Mouse (Mus musculus) embryonic facial prominence, embryonic 15.5 days (tissue): ENCODE measurements around the gene Cluap1. TPM values are rescaled to one million over a fixed set of nuclear protein-coding genes. Genes with fewer than 3 reads are reported as not detected.

ENCODE experiments used
- ATAC-seq: fragments of 200-750 bp; cut with Nextera tagmentation; 2 replicates; pipeline ENCODE4 v1.8.0; 2017; ENCODE audit warnings: low read depth, moderate TSS enrichment; ENCODE audit not compliant: insufficient number of reproducible peaks, low FRiP score, low TSS enrichment
- H3K27ac ChIP-seq: fragments of 300-500 bp; sonication (generic); replicated peaks from 2 replicates; pipeline ENCODE4 v1.5.1; 2015; ENCODE audit warnings: mild to moderate bottlenecking, inconsistent platforms
- H3K27me3 ChIP-seq: fragments of 300-500 bp; sonication (generic); 2 replicates; pipeline ENCODE4 v1.6.1; 2015; ENCODE audit warnings: inconsistent platforms
- H3K36me3 ChIP-seq: fragments of 300-500 bp; sonication (generic); 2 replicates; pipeline ENCODE4 v1.6.1; 2015; ENCODE audit warnings: mild to moderate bottlenecking, inconsistent platforms
- H3K4me1 ChIP-seq: fragments of 300-500 bp; sonication (generic); 2 replicates; pipeline ENCODE4 v1.6.1; 2015; ENCODE audit warnings: inconsistent platforms
- H3K4me2 ChIP-seq: fragments of 300-500 bp; sonication (generic); replicated peaks from 2 replicates; pipeline ENCODE4 v1.6.1; 2015; ENCODE audit warnings: mild to moderate bottlenecking, inconsistent platforms
- H3K4me3 ChIP-seq: fragments of 300-500 bp; sonication (generic); replicated peaks from 2 replicates; pipeline ENCODE4 v1.5.1; 2015; ENCODE audit warnings: mild to moderate bottlenecking, inconsistent platforms
- H3K9ac ChIP-seq: fragments of 300-500 bp; sonication (generic); 2 replicates; pipeline ENCODE4 v1.6.1; 2015; ENCODE audit warnings: inconsistent platforms
- H3K9me3 ChIP-seq: fragments of 300-500 bp; sonication (generic); replicated peaks from 2 replicates; pipeline ENCODE4 v1.6.1; 2016; ENCODE audit warnings: inconsistent platforms
- WGBS: fragments of 180-500 bp; shearing (Covaris S2); methylation state at CpG from one replicate; pipeline ENCODE4 v1.1.7; 2015; 5-methylcytosine and 5-hydroxymethylcytosine counted together
- microRNA-seq: library from miRNA; unstranded; fragments of <30 nt; microRNA quantifications from one replicate; pipeline ENCODE4, GENCODE M21; 2016; ENCODE audit warnings: borderline number of aligned reads
- polyA plus RNA-seq: library from polyadenylated mRNA; unstranded; fragments of >200 nt; fragmentation: Nextera tagmentation; extraction: Ambion mirVana; gene quantifications from 2 replicates; pipeline ENCODE4 v1.2.1, GENCODE M21; 2015

The Cluap1 gene
- polyA plus RNA-seq, 1 experiment from 2014 or later = 36.2 TPM

GRCm38 (mm10) chr16:3988410-3988809 lies 79.8 kb downstream of the Cluap1 start:
- no peak overlapping the region for H3K4me2 ChIP-seq
- no peak overlapping the region for H3K27ac ChIP-seq
- no peaks in the 10 kb centered on the region for H3K27me3 ChIP-seq
- no peak for ATAC-seq
- H3K4me3 ChIP-seq = no peak overlapping the region
- H3K4me1 ChIP-seq = no peaks in the 10 kb centered on the region
- no peak overlapping the region for H3K9ac ChIP-seq
- H3K9me3 ChIP-seq = no peaks in the 10 kb centered on the region
- 95% methylated on average over 4 of the region's 4 CpGs for WGBS
- H3K36me3 ChIP-seq = peaks cover 100% of the 10 kb centered on the region

Small RNA genes lying within 50 kb of the gene (microRNA-seq; reads per million reads assigned to microRNA genes)
- gene Gm23493 = not detected

Other genes with a start within 250 kb of the Cluap1 start
- gene Mefv, start 190.7 kb upstream of the Cluap1 start, polyA plus RNA-seq = 0.08 and 0.17 TPM in 2 replicates
- gene Zfp263, start 164.7 kb upstream of the Cluap1 start, polyA plus RNA-seq = 44.9 and 53.9 TPM in 2 replicates
- 1.6 and 3.4 TPM in 2 replicates for gene Olfr15, start 77.9 kb upstream of the Cluap1 start, polyA plus RNA-seq
- 1.9 and 2.1 TPM in 2 replicates for gene Zfp174, start 61.5 kb upstream of the Cluap1 start, polyA plus RNA-seq
- gene Naa60, start 36.4 kb upstream of the Cluap1 start, polyA plus RNA-seq = 56.8 and 59.6 TPM in 2 replicates
- gene Zfp597, start 24.2 kb upstream of the Cluap1 start, polyA plus RNA-seq = 5.7 and 7.2 TPM in 2 replicates
- gene Gm20695, start 24.2 kb upstream of the Cluap1 start, polyA plus RNA-seq = 1.3 and 1.9 TPM in 2 replicates
- gene 1700037C18Rik, start 112 bp upstream of the Cluap1 start, polyA plus RNA-seq = 10.9 and 13.2 TPM in 2 replicates
- 0.87 and 0.97 TPM in 2 replicates for gene Nlrc3, start 67.8 kb downstream of the Cluap1 start, polyA plus RNA-seq
- 16.0 and 16.6 TPM in 2 replicates for gene Slx4, start 95.0 kb downstream of the Cluap1 start, polyA plus RNA-seq
- gene Dnase1, start 128.1 kb downstream of the Cluap1 start, polyA plus RNA-seq = 4.3 and 5.4 TPM in 2 replicates
- 78.1 and 88.9 TPM in 2 replicates for gene Trap1, start 169.0 kb downstream of the Cluap1 start, polyA plus RNA-seq